Mouse (Mus musculus) c-Kit-positive CD71-negative TER-119-negative erythroid progenitor cells, embryonic 14.5 days (primary cell): Measurements from ENCODE around the gene Atp2a1.
"Not testable (repeated sequence)": the region's sequence is repeated elsewhere in the genome, so short reads cannot be mapped to it uniquely, and the experiment has no call there.

Source experiments
- DNase-seq: peaks from one replicate; pipeline ENCODE4 v3.0.0-alpha.2; 2013; ENCODE audit warnings: low read depth

Gene Atp2a1

DNA sequence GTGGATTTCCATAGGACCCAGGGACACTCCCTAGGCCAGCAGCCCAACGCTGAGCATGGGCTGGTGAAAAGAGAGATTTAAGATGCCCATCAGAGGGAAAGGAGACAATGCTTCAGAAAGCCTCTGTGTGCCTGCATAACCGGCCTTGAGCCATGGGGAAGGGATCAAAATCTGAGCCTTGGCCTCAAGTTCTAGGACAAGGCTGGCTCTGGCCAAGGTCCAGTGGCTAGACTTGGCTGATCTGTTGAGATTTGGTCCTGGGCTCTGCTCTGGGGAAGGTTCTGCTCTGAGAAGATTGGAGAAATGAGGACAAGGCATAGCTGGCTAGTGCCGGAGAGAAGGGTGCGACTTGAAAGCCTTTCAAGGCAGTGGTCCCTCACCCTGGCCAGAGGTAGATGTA lies 51.8 kb downstream of the Atp2a1 start:
- no peak for DNase-seq

- DNase-seq = no peak
These were observed 54.2 kb downstream of the Atp2a1 start for GRCm38 (mm10) chr7:126408686-126409085.

- not testable (repeated sequence) for DNase-seq
These were observed 60.4 kb downstream of the Atp2a1 start for GRCm38 (mm10) chr7:126402518-126402917.

- DNase-seq = peak; percentile 90
These were observed 63.4 kb downstream of the Atp2a1 start for GRCm38 (mm10) chr7:126399548-126399947.

DNA sequence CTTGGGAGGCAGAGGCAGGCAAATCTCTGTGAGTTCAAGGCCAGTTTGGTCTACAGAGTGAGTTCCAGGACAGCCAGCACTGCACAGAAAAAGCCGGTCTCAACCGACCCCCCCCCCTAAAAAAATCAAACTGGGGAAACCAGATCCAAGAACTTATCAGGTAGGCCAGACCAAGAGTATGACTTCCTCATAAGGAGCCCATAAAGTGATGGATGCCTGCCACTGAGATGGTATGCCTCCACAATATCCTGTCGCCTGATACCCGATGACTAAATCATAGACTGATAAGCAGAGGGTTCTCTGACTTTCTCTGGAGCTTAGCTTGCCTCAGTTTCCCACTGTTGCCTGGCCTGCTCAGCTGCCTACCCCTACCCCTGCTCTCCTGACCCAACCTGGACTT lies 65.1 kb downstream of the Atp2a1 start:
- DNase-seq = no peak

- DNase-seq = no peak
These were observed 65.7 kb downstream of the Atp2a1 start for GRCm38 (mm10) chr7:126397221-126397620.

- peak; percentile 98 for DNase-seq
These were observed 66.4 kb downstream of the Atp2a1 start, which contains the start of gene Nfatc2ip for GRCm38 (mm10) chr7:126396298-126397119. Gene Nfatc2ip, minus strand, starts transcription at chr7:126396737.
